Mouse (Mus musculus) adrenal gland, adult (tissue): Measurements from ENCODE around the gene Ldlrad2.
"Not testable (repeated sequence)": the region's sequence is repeated elsewhere in the genome, so short reads cannot be mapped to it uniquely, and the experiment has no call there.

Experiments
- DNase-seq, 2 experiments: peaks; one replicate each; pipeline ENCODE4 v3.0.0; 2022 to 2023; ENCODE audit warnings: low spot score in 1 of 2; ENCODE audit not compliant: inconsistent age in 2 of 2

Ldlrad2 gene

GRCm38 (mm10) chr4:137574469-137574868 lies at the start of gene Ldlrad2:
Gene Ldlrad2, minus strand, starts transcription at chr4:137574569.
- no peak for DNase-seq

- DNase-seq: peak in 1 of 2 experiments; percentile 43
Observed at GRCm38 (mm10) chr4:137622847-137623246, 48.5 kb upstream of the Ldlrad2 start.

GRCm38 (mm10) chr4:137610256-137610655 lies 35.9 kb upstream of the Ldlrad2 start:
- DNase-seq: no peak

GRCm38 (mm10) chr4:137609702-137610101 lies 35.3 kb upstream of the Ldlrad2 start:
- no peak for DNase-seq

- DNase-seq: no peak
Observed at GRCm38 (mm10) chr4:137609281-137609680, 34.9 kb upstream of the Ldlrad2 start.

- DNase-seq: no peak
Observed at GRCm38 (mm10) chr4:137607023-137607422, 32.7 kb upstream of the Ldlrad2 start.

- DNase-seq: no peak
Observed at GRCm38 (mm10) chr4:137603449-137604171, 29.2 kb upstream of the Ldlrad2 start.

- no peak for DNase-seq
Observed at GRCm38 (mm10) chr4:137598577-137598976, 24.2 kb upstream of the Ldlrad2 start.

GRCm38 (mm10) chr4:137597098-137597630 lies 22.8 kb upstream of the Ldlrad2 start:
- DNase-seq: no peak

- DNase-seq: no peak
Observed at GRCm38 (mm10) chr4:137594496-137595270, 20.3 kb upstream of the Ldlrad2 start.

- peak; percentile 99 for DNase-seq
Observed at GRCm38 (mm10) chr4:137593601-137594495, 19.5 kb upstream of the Ldlrad2 start, which contains the start of gene Usp48. Gene Usp48, plus strand, starts transcription at chr4:137593755.

GRCm38 (mm10) chr4:137590961-137591360 lies 16.6 kb upstream of the Ldlrad2 start:
- no peak for DNase-seq

- no peak for DNase-seq
Observed at GRCm38 (mm10) chr4:137589586-137589985, 15.2 kb upstream of the Ldlrad2 start.

GRCm38 (mm10) chr4:137589095-137589494 lies 14.7 kb upstream of the Ldlrad2 start:
- DNase-seq: not testable (repeated sequence)

- peak; percentile 79 to 91 for DNase-seq
Observed at GRCm38 (mm10) chr4:137581815-137582214, 7.4 kb upstream of the Ldlrad2 start.

GRCm38 (mm10) chr4:137580299-137580698 lies 5.9 kb upstream of the Ldlrad2 start:
- DNase-seq: no peak

GRCm38 (mm10) chr4:137579789-137580188 lies 5.4 kb upstream of the Ldlrad2 start:
- DNase-seq: no peak

- DNase-seq: peak; percentile 63 to 84
Observed at GRCm38 (mm10) chr4:137578181-137578845, 3.9 kb upstream of the Ldlrad2 start.

GRCm38 (mm10) chr4:137577486-137577885 lies 3.1 kb upstream of the Ldlrad2 start:
- DNase-seq: no peak

GRCm38 (mm10) chr4:137569873-137570272 lies 4.5 kb downstream of the Ldlrad2 start:
- DNase-seq: no peak
